Mouse (Mus musculus) CH12.LX (cell line): ENCODE measurements around the gene Mindy4b-ps. TPM values are rescaled to one million over a fixed set of nuclear protein-coding genes. Genes with fewer than 3 reads are reported as not detected.

Experiments used
- DNase-seq: peaks from one replicate; pipeline ENCODE4 v3.0.0-alpha.2; 2013; ENCODE audit errors: extremely low read depth
- H3K27ac ChIP-seq: 2 replicates; pipeline ENCODE4 v1.5.1; 2012; ENCODE audit warnings: low read depth, mild to moderate bottlenecking, control low read depth, moderate library complexity; ENCODE audit not compliant: insufficient read depth
- H3K27me3 ChIP-seq: replicated peaks from 2 replicates; pipeline ENCODE3; 2012; ENCODE audit warnings: inconsistent platforms
- H3K36me3 ChIP-seq, 2 experiments: replicated peaks in 1 of 2; 2 replicates each; pipeline versions ENCODE3 to v1.6.1; 2012; ENCODE audit warnings: inconsistent platforms in 1 of 2, low read length in 1 of 2, mild to moderate bottlenecking in 1 of 2, mixed read lengths in 1 of 2, moderate library complexity in 1 of 2; ENCODE audit not compliant: control insufficient read depth in 1 of 2, insufficient read depth in 1 of 2
- H3K4me1 ChIP-seq, 2 experiments: 2 replicates each; pipeline ENCODE4 v1.6.1; 2012; ENCODE audit warnings: inconsistent platforms in 1 of 2, moderate library complexity in 1 of 2; ENCODE audit not compliant: insufficient read depth in 2 of 2, control insufficient read depth in 1 of 2
- H3K4me2 ChIP-seq: 2 replicates; pipeline ENCODE4 v1.6.1; 2012; ENCODE audit warnings: low read depth, mild to moderate bottlenecking, control low read depth; ENCODE audit not compliant: poor library complexity, insufficient read depth, severe bottlenecking
- H3K4me3 ChIP-seq, 3 experiments: fragments of 150-350 bp in 1 of 3; sonication (generic) in 1 of 3; replicated peaks in 1 of 3; 2 replicates each; pipeline versions ENCODE3 to v1.5.1; 2011 to 2012; ENCODE audit warnings: low read depth in 2 of 3, low read length in 2 of 3, mild to moderate bottlenecking in 2 of 3, moderate library complexity in 2 of 3, control low read depth in 1 of 3, improper control_type of control experiment in 1 of 3, inconsistent platforms in 1 of 3, mixed read lengths in 1 of 3; ENCODE audit not compliant: poor library complexity in 1 of 3
- H3K79me2 ChIP-seq: replicated peaks from 2 replicates; pipeline ENCODE4 v1.6.1; 2012; ENCODE audit warnings: mild to moderate bottlenecking, moderate library complexity; ENCODE audit not compliant: control insufficient read depth, poor library complexity, insufficient read depth, severe bottlenecking; ENCODE audit errors: extremely low read depth
- H3K9ac ChIP-seq: 2 replicates; pipeline ENCODE4 v1.6.1; 2012; ENCODE audit warnings: low read depth, mild to moderate bottlenecking, control low read depth, moderate library complexity; ENCODE audit not compliant: insufficient read depth
- H3K9me3 ChIP-seq: replicated peaks from 2 replicates; pipeline ENCODE3; 2012; ENCODE audit warnings: low read length, inconsistent platforms, mixed read lengths
- BHLHE40 ChIP-seq: IDR thresholded peaks from 2 replicates; pipeline ENCODE4 v1.6.1; 2011; ENCODE audit warnings: mild to moderate bottlenecking, low read depth, low read length, improper control_type of control experiment
- CHD1 ChIP-seq: IDR thresholded peaks from 2 replicates; pipeline ENCODE4 v1.6.1; 2012; ENCODE audit warnings: low read depth, low read length, improper control_type of control experiment, inconsistent platforms
- CHD2 ChIP-seq: IDR thresholded peaks from 2 replicates; pipeline ENCODE4 v1.6.1; 2011; ENCODE audit warnings: low read length, improper control_type of control experiment
- ELF1 ChIP-seq: IDR thresholded peaks from 2 replicates; pipeline ENCODE4 v1.6.1; 2014; ENCODE audit warnings: low read depth, mild to moderate bottlenecking, inconsistent platforms, low read length, improper control_type of control experiment
- ETS1 ChIP-seq: conservative IDR thresholded peaks from 2 replicates; pipeline ENCODE4 v1.6.1; 2012; ENCODE audit warnings: low read depth, mild to moderate bottlenecking, inconsistent platforms, low read length, improper control_type of control experiment, moderate library complexity
- HCFC1 ChIP-seq: IDR thresholded peaks from 2 replicates; pipeline ENCODE4 v1.6.1; 2012; ENCODE audit warnings: low read depth, mild to moderate bottlenecking, inconsistent platforms, low read length, improper control_type of control experiment
- IRF4 ChIP-seq: IDR thresholded peaks from 2 replicates; pipeline ENCODE4 v1.6.1; 2014; ENCODE audit warnings: low read depth, mild to moderate bottlenecking, inconsistent platforms, low read length, improper control_type of control experiment
- JUND ChIP-seq: conservative IDR thresholded peaks from 2 replicates; pipeline ENCODE4 v1.6.1; 2011; ENCODE audit warnings: low read depth, low read length, improper control_type of control experiment
- KAT2A ChIP-seq: IDR thresholded peaks from 2 replicates; pipeline ENCODE4 v1.6.1; 2012; ENCODE audit warnings: low read length, improper control_type of control experiment, inconsistent platforms; ENCODE audit not compliant: insufficient replicate concordance
- MAZ ChIP-seq: IDR thresholded peaks from 2 replicates; pipeline ENCODE4 v1.6.1; 2012; ENCODE audit warnings: low read depth, mild to moderate bottlenecking, inconsistent platforms, low read length, improper control_type of control experiment, moderate library complexity
- MXI1 ChIP-seq: IDR thresholded peaks from 2 replicates; pipeline ENCODE4 v1.6.1; 2011; ENCODE audit warnings: mild to moderate bottlenecking, low read depth, low read length, improper control_type of control experiment
- MYC ChIP-seq: IDR thresholded peaks from 2 replicates; pipeline ENCODE4 v1.6.1; 2011; ENCODE audit warnings: low read depth, mild to moderate bottlenecking, improper control_type of control experiment, low read length
- NELFE ChIP-seq: IDR thresholded peaks from 2 replicates; pipeline ENCODE4 v1.6.1; 2011; ENCODE audit warnings: low read depth, low read length, improper control_type of control experiment
- NRF1 ChIP-seq: IDR thresholded peaks from 2 replicates; pipeline ENCODE4 v1.6.1; 2014; ENCODE audit warnings: low read depth, mild to moderate bottlenecking, inconsistent platforms, low read length, improper control_type of control experiment, moderate library complexity
- POLR2AphosphoS2 ChIP-seq: IDR thresholded peaks from 2 replicates; pipeline ENCODE4 v1.6.1; 2011; ENCODE audit warnings: low read depth, low read length, improper control_type of control experiment
- SIN3A ChIP-seq: IDR thresholded peaks from 2 replicates; pipeline ENCODE4 v1.6.1; 2012; ENCODE audit warnings: low read length, improper control_type of control experiment, inconsistent platforms
- SMC3 ChIP-seq: IDR thresholded peaks from 2 replicates; pipeline ENCODE4 v1.6.1; 2011; ENCODE audit warnings: low read depth, low read length, improper control_type of control experiment
- TBP ChIP-seq: conservative IDR thresholded peaks from 2 replicates; pipeline ENCODE4 v1.6.1; 2011; ENCODE audit warnings: low read depth, low read length, improper control_type of control experiment
- TCF12 ChIP-seq: IDR thresholded peaks from 2 replicates; pipeline ENCODE4 v1.6.1; 2014; ENCODE audit warnings: low read depth, mild to moderate bottlenecking, inconsistent platforms, low read length, improper control_type of control experiment
- UBTF ChIP-seq: IDR thresholded peaks from 2 replicates; pipeline ENCODE4 v1.6.1; 2012; ENCODE audit warnings: low read depth, mild to moderate bottlenecking, inconsistent platforms, low read length, improper control_type of control experiment, moderate library complexity
- USF1 ChIP-seq: IDR thresholded peaks from 2 replicates; pipeline ENCODE4 v1.6.1; 2014; ENCODE audit warnings: low read depth, mild to moderate bottlenecking, inconsistent platforms, low read length, improper control_type of control experiment
- USF2 ChIP-seq: conservative IDR thresholded peaks from 2 replicates; pipeline ENCODE4 v1.6.1; 2011; ENCODE audit warnings: low read depth, low read length, improper control_type of control experiment
- ZC3H11A ChIP-seq: IDR thresholded peaks from 2 replicates; pipeline ENCODE4 v1.6.1; 2012; ENCODE audit warnings: low read depth, mild to moderate bottlenecking, inconsistent platforms, low read length, improper control_type of control experiment
- ZKSCAN1 ChIP-seq: IDR thresholded peaks from 2 replicates; pipeline ENCODE4 v1.6.1; 2012; ENCODE audit warnings: low read depth, inconsistent platforms, low read length, improper control_type of control experiment, borderline replicate concordance
- ZMIZ1 ChIP-seq: IDR thresholded peaks from 2 replicates; pipeline ENCODE4 v1.6.1; 2012; ENCODE audit warnings: low read depth, mild to moderate bottlenecking, inconsistent platforms, low read length, improper control_type of control experiment
- dilution Hi-C: fragments of 300-500 bp; cut with MboI; formaldehyde crosslinking; loops from 2 replicates; pipeline ENCODE4 v1.14.3; 2020; ENCODE audit warnings: low sequenced_read_pairs; ENCODE audit not compliant: extremely low pct_unique_long_range_greater_than_20kb, extremely low pct_ligation_motif_present
- in situ Hi-C: fragments of 300-500 bp; cut with MboI; formaldehyde crosslinking; loops from 3 replicates; pipeline ENCODE4 v1.14.3; 2019; ENCODE audit warnings: low sequenced_read_pairs, low pct_ligation_motif_present, low pct_unique_long_range_greater_than_20kb, mixed read lengths
- polyA plus RNA-seq: library from polyadenylated mRNA; unstranded; fragments of >175 nt; gene quantifications from 2 replicates; pipeline ENCODE4 v1.2.1, GENCODE M21; 2012; ENCODE audit warnings: low read depth; ENCODE audit not compliant: insufficient read length
- total RNA-seq, 2 experiments: library from RNA; depleted of rRNA; stranded (reverse); fragments of 300-350 nt in 1 of 2; fragments of >200 nt in 1 of 2; gene quantifications; 2 replicates each; pipeline ENCODE4 v1.2.3; 2012 to 2014

Gene Mindy4b-ps
- total and polyA plus RNA-seq, 3 experiments, result not detected

- H3K9me3 ChIP-seq, result no peaks in the 10 kb centered on the region
- H3K4me1 ChIP-seq, result no peaks in the 10 kb centered on the region; a peak in 1 of 4 replicates
- no peak overlapping the region for H3K4me3 ChIP-seq
- no peak overlapping the region for H3K4me2 ChIP-seq
- H3K27me3 ChIP-seq, result no peaks in the 10 kb centered on the region
- no peaks in the 10 kb centered on the region for H3K36me3 ChIP-seq
- no peak for DNase-seq
- no peak for TF ChIP-seq TBP
- TF ChIP-seq KAT2A, result no peak
- TF ChIP-seq TCF12, result no peak
- TF ChIP-seq USF2, result no peak
- TF ChIP-seq ELF1, result no peak
- TF ChIP-seq UBTF, result no peak
- TF ChIP-seq CHD2, result no peak
- no peak for TF ChIP-seq ETS1
- no peak for TF ChIP-seq JUND
- no peak for TF ChIP-seq BHLHE40
- TF ChIP-seq MYC, result no peak
- TF ChIP-seq HCFC1, result no peak
- no peak for TF ChIP-seq SIN3A
- TF ChIP-seq MXI1, result no peak
- TF ChIP-seq NRF1, result no peak
- no peak for TF ChIP-seq SMC3
- dilution Hi-C loops (no loop called here), in situ Hi-C loops (no loop called here)
- H3K27ac ChIP-seq, result no peak overlapping the region
- H3K79me2 ChIP-seq, result no peaks in the 10 kb centered on the region
- no peak overlapping the region for H3K9ac ChIP-seq
Measured at GRCm38 (mm10) chr3:58831586-58831985, 9.5 kb upstream of the Mindy4b-ps start.

DNA sequence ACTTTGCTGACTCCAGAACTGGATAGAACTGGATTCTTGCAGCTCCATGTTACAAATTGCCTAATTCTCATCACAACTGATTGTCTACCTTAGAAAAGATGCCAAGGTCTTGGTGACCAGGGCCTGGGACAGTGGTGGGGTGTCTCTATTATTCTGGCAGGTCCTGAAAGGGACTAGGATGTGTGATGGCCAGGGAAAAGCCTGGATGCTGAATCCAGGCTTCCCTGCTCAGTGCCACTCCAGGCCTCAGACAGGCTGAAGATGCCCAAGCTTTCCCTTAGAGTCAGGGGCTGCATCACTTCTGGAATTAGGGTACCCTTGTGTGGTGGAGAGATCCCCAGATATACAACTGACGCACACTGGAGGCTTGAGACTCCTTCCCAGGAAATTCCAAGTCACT lies 7.8 kb upstream of the Mindy4b-ps start:
- H3K27me3 ChIP-seq, result no peaks in the 10 kb centered on the region
- dilution Hi-C loops, result no loop called here
- no peak overlapping the region for H3K27ac ChIP-seq
- TF ChIP-seq ZMIZ1 (no peak), CHD1 (no peak), UBTF (no peak), ELF1 (no peak), POLR2AphosphoS2 (no peak), TBP (no peak), ZC3H11A (no peak), TCF12 (no peak), NRF1 (no peak), IRF4 (no peak), JUND (no peak), CHD2 (no peak), USF1 (no peak), ZKSCAN1 (no peak), BHLHE40 (no peak), NELFE (no peak), SMC3 (no peak), ETS1 (no peak), MAZ (no peak)
- H3K9me3 ChIP-seq, result no peaks in the 10 kb centered on the region
- no peaks in the 10 kb centered on the region for H3K36me3 ChIP-seq
- no peak overlapping the region for H3K4me3 ChIP-seq
- no peak for DNase-seq
- H3K9ac ChIP-seq, result no peak overlapping the region
- no peaks in the 10 kb centered on the region; a peak in 1 of 4 replicates for H3K4me1 ChIP-seq
- in situ Hi-C loops, result no loop called here
- H3K4me2 ChIP-seq, result no peak overlapping the region
- no peaks in the 10 kb centered on the region for H3K79me2 ChIP-seq
